Mouse (Mus musculus) lung, postnatal 0 days (tissue): ENCODE data around the gene Shisa2.

Experiments used
- CTCF ChIP-seq: IDR thresholded peaks from 2 replicates; pipeline ENCODE4 v1.5.1; 2016; ENCODE audit warnings: antibody characterized with exemption, mild to moderate bottlenecking
- EP300 ChIP-seq: IDR thresholded peaks from 2 replicates; pipeline ENCODE4 v1.6.1; 2016; ENCODE audit warnings: antibody characterized with exemption, mild to moderate bottlenecking, control low read depth

DNA sequence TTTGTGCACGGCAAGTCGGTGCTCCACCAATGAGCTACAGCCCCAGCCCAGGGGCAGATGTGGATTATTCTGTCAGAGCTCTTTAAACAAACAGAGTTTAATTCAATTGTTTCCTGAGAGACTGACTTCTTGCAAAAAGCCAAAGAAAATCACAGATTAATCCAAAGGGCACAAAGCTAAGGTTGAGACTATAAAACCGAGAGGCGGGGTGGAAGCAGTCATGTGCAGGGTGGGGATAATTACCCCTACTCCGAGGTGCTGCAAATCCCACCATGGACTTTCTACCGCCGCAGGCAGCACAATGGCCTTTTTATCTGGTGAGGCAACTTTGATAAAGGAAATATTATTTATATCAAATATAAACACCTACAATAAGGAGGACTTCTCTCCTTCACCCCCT, 8.3 kb upstream of the Shisa2 start:
- TF ChIP-seq CTCF, result no peak
- no peak for TF ChIP-seq EP300
